Mouse (Mus musculus): ENCODE data around the gene Mrpl52. TPM values are rescaled to one million over a fixed set of nuclear protein-coding genes. Genes with fewer than 3 reads are reported as not detected.

Gene Mrpl52
- polyA plus RNA-seq, 1 experiment = 63.5 TPM

GRCm38 (mm10) chr14:54435194-54435918, 8.6 kb downstream of the Mrpl52 start:
- TF ChIP-seq TAL1 (IDR thresholded peaks at IDR 0.05; ENCODE audit: low read length) (no peak), GATA1 (IDR thresholded peaks at IDR 0.05; ENCODE audit: low read length) (no peak)
- Histone ChIP-seq H3K27me3 (ENCODE audit: control insufficient read depth) (peaks cover 44% of the 10 kb centered on the region), H3K36me3 (ENCODE audit: control insufficient read depth) (peaks cover 9% of the 10 kb centered on the region; the same call in 1 of the 2 replicates)

GRCm38 (mm10) chr14:54439155-54439554, 12.4 kb downstream of the Mrpl52 start:
- Histone ChIP-seq H3K9me3 (ENCODE audit: control insufficient read depth, low read length) (no peaks in the 10 kb centered on the region), H3K27me3 (ENCODE audit: control insufficient read depth) (peaks cover 6% of the 10 kb centered on the region), H3K4me1 (ENCODE audit: control insufficient read depth) (peaks cover 2% of the 10 kb centered on the region; the same call in 1 of the 2 replicates), H3K4me3 (replicated peaks) (no peak overlapping the region), H3K36me3 (ENCODE audit: control insufficient read depth) (peaks cover 14% of the 10 kb centered on the region; the same call in 1 of the 2 replicates)
- no peak for TF ChIP-seq GATA1 (IDR thresholded peaks at IDR 0.05; ENCODE audit: low read length)
- no peak for TF ChIP-seq TAL1 (IDR thresholded peaks at IDR 0.05; ENCODE audit: low read length)

More at GRCm38 (mm10) chr14:54435194-54435918, 8.6 kb downstream of the Mrpl52 start:
- Histone ChIP-seq H3K4me1 (ENCODE audit: control insufficient read depth) (peaks cover 27% of the 10 kb centered on the region), H3K4me3 (replicated peaks) (no peak overlapping the region), H3K9me3 (ENCODE audit: control insufficient read depth, low read length) (no peaks in the 10 kb centered on the region; the same call in 1 of the 2 replicates)

- H3K4me3 ChIP-seq (replicated peaks) = no peak overlapping the region
- peaks cover 14% of the 10 kb centered on the region; the same call in 1 of the 2 replicates for H3K36me3 ChIP-seq (ENCODE audit: control insufficient read depth)
- TF ChIP-seq GATA1 (IDR thresholded peaks at IDR 0.05; ENCODE audit: low read length) = no peak
- TF ChIP-seq TAL1 (IDR thresholded peaks at IDR 0.05; ENCODE audit: low read length) = no peak
- peaks cover 2% of the 10 kb centered on the region for H3K4me1 ChIP-seq (ENCODE audit: control insufficient read depth)
- no peaks in the 10 kb centered on the region for H3K9me3 ChIP-seq (ENCODE audit: control insufficient read depth, low read length)
- H3K27me3 ChIP-seq (ENCODE audit: control insufficient read depth) = peaks cover 2% of the 10 kb centered on the region
These were observed 12.9 kb downstream of the Mrpl52 start for GRCm38 (mm10) chr14:54439610-54440009.

- TF ChIP-seq TAL1 (IDR thresholded peaks at IDR 0.05; ENCODE audit: low read length) (no peak), GATA1 (IDR thresholded peaks at IDR 0.05; ENCODE audit: low read length) (no peak)
- no peaks in the 10 kb centered on the region; the same call in 1 of the 2 replicates for H3K27me3 ChIP-seq (ENCODE audit: control insufficient read depth)
- no peak overlapping the region for H3K4me3 ChIP-seq (replicated peaks)
- H3K4me1 ChIP-seq (ENCODE audit: control insufficient read depth) = peaks cover 5% of the 10 kb centered on the region
- peaks cover 14% of the 10 kb centered on the region; the same call in 1 of the 2 replicates for H3K36me3 ChIP-seq (ENCODE audit: control insufficient read depth)
- no peaks in the 10 kb centered on the region for H3K9me3 ChIP-seq (ENCODE audit: control insufficient read depth, low read length)
These were observed 13.8 kb downstream of the Mrpl52 start for GRCm38 (mm10) chr14:54440538-54440937.

GRCm38 (mm10) chr14:54441365-54441764, 14.7 kb downstream of the Mrpl52 start:
- TF ChIP-seq GATA1 (IDR thresholded peaks at IDR 0.05; ENCODE audit: low read length) (no peak), TAL1 (IDR thresholded peaks at IDR 0.05; ENCODE audit: low read length) (no peak)
- Histone ChIP-seq H3K4me3 (replicated peaks) (no peak overlapping the region), H3K27me3 (ENCODE audit: control insufficient read depth) (no peaks in the 10 kb centered on the region; the same call in 1 of the 2 replicates), H3K36me3 (ENCODE audit: control insufficient read depth) (peaks cover 12% of the 10 kb centered on the region; the same call in 1 of the 2 replicates), H3K9me3 (ENCODE audit: control insufficient read depth, low read length) (no peaks in the 10 kb centered on the region), H3K4me1 (ENCODE audit: control insufficient read depth) (peaks cover 11% of the 10 kb centered on the region)

GRCm38 (mm10) chr14:54442548-54442947, 15.8 kb downstream of the Mrpl52 start:
- no peak for TF ChIP-seq GATA1 (IDR thresholded peaks at IDR 0.05; ENCODE audit: low read length)
- TF ChIP-seq TAL1 (IDR thresholded peaks at IDR 0.05; ENCODE audit: low read length) = no peak
- H3K36me3 ChIP-seq (ENCODE audit: control insufficient read depth) = peaks cover 7% of the 10 kb centered on the region; the same call in 1 of the 2 replicates
- H3K4me3 ChIP-seq (replicated peaks) = no peak overlapping the region
- peaks cover 11% of the 10 kb centered on the region for H3K4me1 ChIP-seq (ENCODE audit: control insufficient read depth)
- H3K27me3 ChIP-seq (ENCODE audit: control insufficient read depth) = no peaks in the 10 kb centered on the region
- H3K9me3 ChIP-seq (ENCODE audit: control insufficient read depth, low read length) = no peaks in the 10 kb centered on the region

- peaks cover 11% of the 10 kb centered on the region for H3K4me1 ChIP-seq (ENCODE audit: control insufficient read depth)
- no peaks in the 10 kb centered on the region for H3K27me3 ChIP-seq (ENCODE audit: control insufficient read depth)
- peaks cover 7% of the 10 kb centered on the region; the same call in 1 of the 2 replicates for H3K36me3 ChIP-seq (ENCODE audit: control insufficient read depth)
- no peak overlapping the region for H3K4me3 ChIP-seq (replicated peaks)
- no peaks in the 10 kb centered on the region for H3K9me3 ChIP-seq (ENCODE audit: control insufficient read depth, low read length)
- no peak for TF ChIP-seq GATA1 (IDR thresholded peaks at IDR 0.05; ENCODE audit: low read length)
- no peak for TF ChIP-seq TAL1 (IDR thresholded peaks at IDR 0.05; ENCODE audit: low read length)
These were observed 16.5 kb downstream of the Mrpl52 start for GRCm38 (mm10) chr14:54443196-54443595.

GRCm38 (mm10) chr14:54443712-54444618, 17.3 kb downstream of the Mrpl52 start:
- Histone ChIP-seq H3K4me3 (replicated peaks) (no peak overlapping the region), H3K4me1 (ENCODE audit: control insufficient read depth) (peaks cover 13% of the 10 kb centered on the region), H3K36me3 (ENCODE audit: control insufficient read depth) (peaks cover 7% of the 10 kb centered on the region; the same call in 1 of the 2 replicates), H3K27me3 (ENCODE audit: control insufficient read depth) (no peaks in the 10 kb centered on the region), H3K9me3 (ENCODE audit: control insufficient read depth, low read length) (no peaks in the 10 kb centered on the region)
- TF ChIP-seq TAL1 (IDR thresholded peaks at IDR 0.05; ENCODE audit: low read length) (no peak), GATA1 (IDR thresholded peaks at IDR 0.05; ENCODE audit: low read length) (no peak)
